Mouse (Mus musculus) embryonic stem cell, embryonic (primary cell): ENCODE measurements around the gene Olfr969.
"Not testable (repeated sequence)": the region's sequence is repeated elsewhere in the genome, so short reads cannot be mapped to it uniquely, and the experiment has no call there.

ENCODE experiments used
- CTCF ChIA-PET, 4 experiments: fragments of 300-600 bp in 2 of 4; fragments of 350-600 bp in 2 of 4; sonication (Branson Sonifier 250); formaldehyde crosslinking; loops; one replicate each; lab custom pipeline; 2022; ENCODE audit warnings: inconsistent platforms in 2 of 4; lab: Charles Lee
- POLR2A ChIA-PET, 4 experiments: fragments of 300-600 bp in 2 of 4; fragments of 350-600 bp in 2 of 4; sonication (Branson Sonifier 250); formaldehyde crosslinking; loops; one replicate each; lab custom pipeline; 2022; ENCODE audit warnings: antibody characterized with exemption in 4 of 4, inconsistent platforms in 1 of 4; lab: Charles Lee

The Olfr969 gene

DNA sequence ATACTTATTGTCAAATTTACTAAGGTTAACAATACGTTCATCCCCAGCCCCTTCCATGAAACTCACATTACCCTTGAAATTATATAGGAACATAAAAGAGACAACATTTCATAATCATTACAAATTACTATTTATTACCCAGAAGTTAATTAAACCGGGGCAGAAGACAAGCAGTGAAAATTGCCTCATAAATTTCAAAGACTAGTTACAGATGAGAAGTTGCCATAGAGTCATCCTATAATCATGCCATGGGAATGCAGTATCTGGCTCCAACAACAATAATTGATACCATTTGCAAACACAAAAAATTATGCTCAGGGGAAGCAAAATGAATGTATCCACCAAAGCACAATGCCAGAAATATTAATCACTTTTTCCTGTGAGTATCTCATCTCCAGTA lies at the start of gene Olfr969:
Gene Olfr969 (plus strand): TSS at position 388 of the 400 bp plus-strand sequence.
- POLR2A ChIA-PET, result no interaction called here
- CTCF ChIA-PET, result no interaction called here

DNA sequence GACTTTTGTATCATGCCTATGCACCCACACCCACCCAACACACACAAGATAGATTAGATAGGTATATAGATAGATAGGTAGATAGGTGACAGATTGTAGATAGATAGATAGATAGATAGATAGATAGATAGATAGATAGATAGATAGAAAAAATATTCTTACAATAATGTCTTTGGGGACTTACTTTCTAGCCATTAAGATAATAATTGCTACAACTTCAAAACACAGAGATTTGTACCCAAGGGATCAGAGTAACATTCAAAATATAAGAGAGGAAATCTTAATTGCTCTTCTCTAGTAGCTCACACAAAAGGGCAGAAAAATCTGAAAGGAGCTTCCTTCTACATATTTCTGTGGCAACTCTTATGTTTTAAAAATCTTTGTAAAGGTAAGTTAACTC lies 44.8 kb upstream of the Olfr969 start, which contains the start of gene Olfr967:
Gene Olfr967 (plus strand): TSS at position 301 of the 400 bp plus-strand sequence.
- ChIA-PET CTCF (no interaction called here), POLR2A (interaction anchor here in 1 of 4 experiments (1.1 kb wide), 1 partner anchor 13 kb away, joined by 3 read pairs; no protein-coding TSS in a partner anchor)

- CTCF ChIA-PET, result no interaction called here
- POLR2A ChIA-PET, result interaction anchor here in 1 of 4 experiments (1.1 kb wide), 1 partner anchor 13 kb away, joined by 3 read pairs; no protein-coding TSS in a partner anchor
These were observed 44.3 kb upstream of the Olfr969 start for GRCm38 (mm10) chr9:39746428-39746827.

DNA sequence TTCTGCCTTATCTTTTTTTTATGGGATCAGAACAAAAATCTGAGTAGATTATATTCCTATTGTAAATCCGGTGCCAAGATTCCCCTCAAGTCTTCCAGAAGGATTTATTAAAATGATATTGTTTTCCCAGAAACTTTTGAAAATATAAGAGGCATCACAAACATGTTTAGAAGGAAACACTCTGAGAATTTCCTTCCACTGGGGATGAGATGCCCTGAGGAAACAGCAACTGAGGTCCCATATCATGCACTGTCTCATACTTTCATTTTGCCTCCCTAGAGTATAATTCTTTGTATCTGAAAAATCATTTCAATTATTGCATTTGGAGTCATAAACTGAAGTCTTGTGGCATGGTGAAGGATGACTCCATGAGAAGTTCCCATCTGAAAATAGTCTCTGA lies 7.6 kb upstream of the Olfr969 start, which contains the start of gene Olfr968:
Gene Olfr968 (minus strand): TSS at position 101 of the 400 bp plus-strand sequence.
- POLR2A ChIA-PET, result no interaction called here
- CTCF ChIA-PET, result no interaction called here

DNA sequence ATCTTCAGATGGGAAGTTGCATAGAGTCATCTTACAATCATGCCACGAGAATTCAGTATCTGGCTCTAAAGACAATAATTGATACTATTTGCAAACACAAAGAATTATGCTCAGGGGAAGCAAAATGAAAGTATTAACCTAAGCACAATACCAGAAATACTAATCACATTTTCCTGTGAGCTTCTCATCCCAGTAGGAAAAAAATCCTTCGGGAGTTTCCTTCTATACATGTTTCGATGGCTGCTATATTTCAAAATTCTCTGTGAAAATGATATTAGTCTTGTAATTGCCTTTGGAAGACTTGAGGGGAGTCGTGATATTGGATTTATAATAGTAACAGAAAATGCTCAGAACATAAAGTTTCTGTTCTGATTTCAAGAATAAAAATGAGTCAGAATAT lies 17.8 kb downstream of the Olfr969 start, which contains the start of gene Olfr970:
Gene Olfr970 (plus strand): TSS at position 301 of the 400 bp plus-strand sequence.
- CTCF ChIA-PET, result no interaction called here
- POLR2A ChIA-PET, result no interaction called here

DNA sequence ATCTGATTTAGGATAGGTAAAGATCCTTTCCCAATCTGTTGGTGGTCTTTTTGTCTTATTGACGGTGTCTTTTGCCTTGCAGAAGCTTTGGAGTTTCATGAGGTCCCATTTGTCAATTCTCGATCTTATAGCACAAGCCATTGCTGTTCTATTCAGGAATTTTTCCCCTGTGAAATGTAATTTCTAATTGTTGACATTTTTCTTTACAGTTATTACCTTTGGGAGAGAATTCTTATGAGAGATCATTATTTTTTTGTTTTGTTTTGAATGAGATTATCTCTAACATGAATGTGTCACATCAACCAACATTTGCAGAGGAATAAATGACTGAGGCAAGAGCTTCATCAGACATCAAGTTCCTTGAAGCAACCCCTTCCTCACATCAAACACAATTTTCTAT lies 45.8 kb downstream of the Olfr969 start, which contains the start of gene Olfr971:
Gene Olfr971 (plus strand): TSS at position 301 of the 400 bp plus-strand sequence.
- CTCF ChIA-PET, POLR2A ChIA-PET: not testable (repeated sequence)
